Mouse (Mus musculus): Measurements from ENCODE around the gene Itfg1.
"Not testable (repeated sequence)": the region's sequence is repeated elsewhere in the genome, so short reads cannot be mapped to it uniquely, and the experiment has no call there.

Gene Itfg1

DNA sequence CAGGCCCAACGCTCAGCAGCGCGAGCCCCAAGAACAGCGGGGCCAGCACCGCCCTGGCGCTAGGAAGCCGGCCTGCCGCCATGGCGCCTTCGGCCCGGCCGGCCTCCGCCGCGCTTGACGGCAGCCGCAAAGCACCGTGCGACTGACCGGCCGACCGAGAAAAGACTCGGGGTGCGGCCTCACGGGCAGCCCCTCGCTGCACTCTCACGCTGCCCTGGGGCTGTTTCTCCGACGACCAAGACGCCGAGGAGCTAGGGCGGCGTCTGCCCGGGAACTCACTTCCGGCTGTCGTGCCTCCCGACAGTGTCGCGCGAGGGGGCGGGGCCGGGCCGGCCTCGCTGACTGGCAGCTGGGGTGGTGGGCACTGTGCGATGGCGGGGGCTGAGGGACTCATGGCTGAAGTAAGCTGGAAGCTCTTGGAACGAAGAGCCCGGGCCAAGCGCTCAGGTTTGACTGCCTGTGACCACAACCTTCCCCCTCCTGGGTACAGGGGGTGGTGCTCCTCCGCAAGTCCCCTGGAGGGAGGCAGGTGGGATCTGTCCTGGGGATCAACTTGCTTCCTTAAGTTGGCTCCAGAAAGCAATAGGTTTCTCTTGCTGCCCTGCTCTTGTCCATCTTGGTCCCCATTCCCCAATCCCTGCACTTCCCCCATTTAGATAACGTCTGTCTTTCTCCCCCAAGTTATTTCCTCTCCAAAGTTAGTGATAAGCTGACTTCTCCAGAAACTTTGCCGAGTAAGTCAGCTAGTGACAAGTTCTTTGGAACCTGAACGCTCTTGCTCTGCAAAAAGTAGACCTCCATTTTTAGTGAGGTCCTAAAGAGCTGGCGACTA, at the start of gene Itfg1, which contains the start of gene Phkb:
Gene Itfg1 (minus strand): TSS at position 265 of the 832 bp plus-strand sequence.
Gene Phkb (plus strand): TSS at position 303 of the 832 bp plus-strand sequence.
- in situ Hi-C loops (cut with MboI, MseI), result loop anchor here (25.0 kb wide), 1 partner anchor 1046 kb away; the partner anchor contains the start of gene N4bp1

DNA sequence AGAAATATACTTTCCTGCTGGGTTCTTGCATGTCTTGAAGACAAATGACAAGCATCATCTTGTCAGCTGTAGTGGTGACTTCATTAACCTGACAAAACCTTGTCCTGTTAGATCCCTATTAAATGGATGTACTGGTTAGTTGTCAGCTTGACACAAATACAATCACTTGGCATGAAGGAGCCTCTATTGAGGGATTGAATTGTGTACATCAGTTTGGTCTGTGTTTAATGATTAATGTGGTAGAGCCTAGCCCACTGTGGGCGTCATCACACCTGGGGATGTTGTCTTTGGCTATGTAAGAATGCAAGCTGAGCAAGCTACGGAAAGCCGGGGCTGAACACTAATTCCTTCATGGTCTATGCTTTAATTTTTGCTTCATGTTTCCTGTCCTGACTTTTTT, 44.1 kb upstream of the Itfg1 start:
- in situ Hi-C loops (cut with MboI, MseI), result no loop called here

DNA sequence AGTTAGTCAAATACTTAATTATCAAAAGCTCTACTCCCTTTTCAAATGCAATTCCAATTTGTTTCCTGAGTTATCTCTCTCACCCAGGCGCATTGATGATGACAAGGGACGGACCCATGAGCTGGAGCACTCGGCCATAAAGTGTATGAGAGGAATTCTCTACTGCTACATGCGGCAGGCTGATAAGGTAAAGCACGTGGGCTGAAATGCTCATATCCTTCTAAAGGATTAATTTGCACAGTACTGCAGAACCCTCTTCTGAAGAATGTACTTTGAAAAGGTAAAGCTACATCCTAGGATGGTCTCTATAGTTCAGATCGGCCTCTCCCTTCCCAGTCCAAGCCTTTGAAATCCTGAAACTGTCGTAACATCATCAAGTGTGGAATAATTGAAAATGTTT, 38.9 kb upstream of the Itfg1 start:
- in situ Hi-C loops (cut with MboI, MseI), result no loop called here

DNA sequence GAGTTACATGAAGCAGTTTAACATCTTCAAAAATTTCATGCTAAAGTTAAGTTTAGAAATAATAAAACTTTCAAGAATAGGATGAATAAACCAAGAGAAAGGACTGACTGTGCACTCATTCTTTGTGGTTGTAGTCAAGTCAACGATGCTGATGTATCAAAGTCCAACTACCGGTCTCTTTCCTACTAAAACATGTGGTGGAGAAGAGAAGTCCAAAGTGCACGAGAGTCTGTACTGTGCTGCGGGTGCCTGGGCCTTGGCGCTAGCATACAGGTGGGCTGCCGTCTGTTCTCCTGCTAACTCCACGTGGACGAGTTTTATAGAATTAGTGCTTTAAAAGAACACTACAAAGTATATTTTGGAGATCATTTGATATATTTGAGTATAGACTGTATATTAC, 37.3 kb upstream of the Itfg1 start:
- in situ Hi-C loops (cut with MboI, MseI), result no loop called here

DNA sequence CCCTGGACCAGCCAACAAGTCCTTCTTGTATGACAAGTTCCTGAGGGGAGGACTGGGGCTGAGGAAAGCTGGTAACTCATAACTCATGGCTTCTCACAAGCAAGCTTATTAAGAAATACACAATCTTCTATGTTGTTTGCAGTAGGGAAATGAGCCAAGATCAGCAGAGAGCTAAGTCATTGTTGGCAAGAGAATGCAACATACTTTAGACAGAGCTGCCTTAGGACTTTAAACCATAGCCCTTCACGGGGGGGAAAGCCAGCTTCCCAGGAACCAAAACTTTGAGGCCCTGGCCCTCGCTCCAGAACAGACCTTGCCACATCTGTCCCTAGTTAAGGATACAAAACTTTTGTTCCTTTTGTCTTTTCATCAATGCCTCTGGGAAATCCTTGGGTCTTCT, 30.9 kb upstream of the Itfg1 start:
- in situ Hi-C loops (cut with MboI, MseI), result no loop called here

DNA sequence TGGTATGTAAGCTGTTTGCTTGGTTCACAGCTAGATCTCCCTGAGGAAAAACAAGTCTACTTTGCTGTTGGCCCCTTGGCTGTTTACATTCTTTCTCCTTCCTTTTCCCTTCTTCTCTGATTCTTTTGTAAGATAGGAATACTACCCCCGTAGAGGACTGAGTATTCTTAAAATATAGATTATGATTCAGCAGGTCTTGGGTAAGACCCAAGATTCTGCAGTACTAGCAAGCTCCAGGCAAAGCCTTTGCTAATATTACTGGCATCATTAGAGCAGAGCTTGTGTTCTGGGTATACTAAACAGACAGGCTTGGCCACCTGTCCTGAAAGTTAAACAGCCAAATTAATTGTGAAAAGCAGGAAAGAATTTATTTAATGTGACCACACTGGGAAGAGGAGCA, 21.7 kb upstream of the Itfg1 start:
- in situ Hi-C loops (cut with MboI, MseI), result no loop called here

DNA sequence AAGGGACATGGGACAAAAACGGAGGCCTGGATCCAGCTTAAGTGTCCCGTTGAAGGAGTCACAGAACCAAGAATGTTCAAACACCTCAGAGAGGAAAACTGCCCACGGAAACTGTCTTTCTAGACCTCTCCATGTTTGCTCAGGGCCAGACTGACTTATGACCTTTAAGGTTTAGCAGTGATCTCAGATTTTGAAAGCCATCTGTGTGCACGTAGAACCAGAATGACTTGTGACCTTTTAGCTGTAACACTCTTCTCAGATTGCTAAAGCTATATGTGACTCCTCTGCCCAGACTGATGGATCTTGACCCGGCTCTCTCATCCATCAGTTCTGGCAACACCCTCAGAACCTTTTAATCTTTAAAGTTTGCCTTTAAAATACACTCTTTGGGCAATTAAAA, 19.9 kb upstream of the Itfg1 start:
- in situ Hi-C loops (cut with MboI, MseI), result no loop called here

DNA sequence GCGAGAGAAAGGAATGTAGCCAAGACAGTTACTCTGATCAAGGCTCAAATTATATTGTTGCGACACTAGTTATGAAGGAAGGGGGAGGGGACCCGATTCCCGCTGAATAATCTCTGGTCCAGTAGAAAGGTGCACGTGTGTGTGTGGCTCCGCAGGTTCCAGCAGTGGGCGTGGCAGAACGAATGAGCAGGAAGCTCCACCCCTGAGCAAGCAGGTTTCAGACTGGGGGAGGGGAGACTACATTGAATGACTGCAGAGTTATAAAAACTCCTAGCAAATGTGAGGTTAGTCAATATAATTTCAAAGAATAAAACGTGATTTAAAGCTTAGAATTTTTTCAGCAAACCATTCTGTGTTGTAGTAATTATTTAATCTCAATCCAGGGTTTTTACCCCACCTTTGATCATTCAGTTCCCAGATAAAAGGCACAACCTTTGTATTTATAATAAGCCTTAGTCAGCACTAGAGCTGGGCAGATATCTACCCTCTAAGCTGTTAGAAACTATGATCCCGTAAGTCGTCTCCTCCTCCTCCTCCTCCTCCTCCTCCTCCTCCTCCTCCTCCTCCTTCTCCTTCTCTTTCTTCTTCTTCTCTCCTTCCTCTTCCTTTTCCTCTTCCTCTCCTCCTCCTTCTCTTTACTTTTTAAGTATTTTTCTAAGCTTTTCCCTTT, 16.6 kb upstream of the Itfg1 start:
- in situ Hi-C loops (cut with MboI, MseI), result not testable (repeated sequence)

DNA sequence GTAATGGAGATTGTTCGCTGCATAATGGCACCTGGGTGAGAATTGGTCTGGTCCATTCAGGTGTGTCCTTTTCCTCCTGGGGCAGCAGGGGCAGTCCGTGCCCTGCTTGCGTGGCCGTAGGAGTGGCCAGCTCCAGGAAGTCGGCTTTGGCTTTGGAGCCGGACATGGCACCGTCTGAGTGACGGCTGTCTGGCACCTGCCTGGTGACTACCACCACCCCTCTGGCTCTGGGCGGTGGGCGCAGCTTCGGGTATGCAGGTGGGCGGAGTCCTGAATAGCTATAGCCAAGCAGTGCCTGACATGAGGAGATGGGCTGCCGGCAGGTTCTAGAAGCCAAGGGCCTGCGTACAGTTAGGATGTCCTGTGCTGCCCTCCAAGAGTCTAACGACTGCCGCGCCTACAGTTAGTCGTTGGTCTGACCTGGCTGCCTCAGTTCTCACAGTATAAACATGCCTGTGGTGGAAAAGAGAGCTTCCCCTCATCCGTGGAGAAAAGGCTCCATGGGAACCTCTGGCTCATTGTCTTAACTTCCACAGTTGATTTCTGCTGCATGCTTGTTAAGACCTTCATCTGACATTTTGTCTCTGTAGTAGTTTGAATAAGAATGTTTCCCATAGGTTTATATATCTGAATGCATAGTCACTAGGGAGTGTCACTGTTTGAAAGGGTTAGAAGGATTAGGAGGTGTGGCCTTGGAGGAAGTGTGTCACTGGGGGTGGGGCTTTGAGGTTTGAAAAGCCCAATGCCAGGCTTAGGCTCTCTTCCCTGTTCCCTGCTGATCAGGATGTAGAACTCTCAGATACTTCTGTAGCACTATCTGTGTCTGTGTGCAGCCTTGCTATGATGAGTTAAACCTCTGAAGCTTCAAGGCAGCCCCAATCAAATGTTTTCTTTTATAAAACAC, 13.8 kb upstream of the Itfg1 start:
- in situ Hi-C loops (cut with MboI, MseI), result no loop called here

DNA sequence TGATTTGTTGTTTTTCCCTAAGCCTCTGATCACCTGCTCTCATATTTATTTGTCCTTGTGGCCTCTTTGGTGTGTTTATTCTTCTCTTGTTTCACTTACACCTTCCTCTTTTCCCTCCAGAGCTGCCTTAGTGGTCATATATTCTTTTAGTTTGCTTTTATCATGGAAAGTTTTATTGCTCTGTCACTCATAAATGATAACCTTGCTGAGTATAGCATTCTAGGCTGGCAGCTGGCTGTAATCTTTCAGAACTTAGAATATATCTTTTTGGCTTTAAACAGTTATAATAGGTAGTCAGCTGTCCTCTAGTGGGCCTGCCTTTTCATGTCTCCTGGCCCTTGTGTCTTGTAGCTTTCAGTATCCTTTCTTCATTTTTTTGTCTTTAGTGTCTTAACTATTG, 5.2 kb upstream of the Itfg1 start:
- in situ Hi-C loops (cut with MboI, MseI), result loop anchor here (25.0 kb wide), 1 partner anchor 1041 kb away; the partner anchor contains the start of gene N4bp1

DNA sequence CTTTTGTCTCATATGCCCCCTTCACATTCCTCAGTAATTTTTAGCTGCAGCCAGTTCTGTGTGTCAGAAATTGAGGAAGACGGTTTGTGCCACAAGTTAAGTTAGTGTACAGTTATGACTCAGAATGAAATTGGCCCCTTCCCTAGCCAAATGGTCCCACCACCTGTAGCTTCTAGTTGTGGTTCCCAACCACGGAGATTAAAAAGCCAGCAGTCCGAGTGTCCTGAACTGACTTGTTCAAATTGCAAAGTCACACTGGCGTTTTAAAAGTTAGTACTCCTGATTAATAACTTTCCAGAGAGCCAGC, 721 bp upstream of the Itfg1 start:
- in situ Hi-C loops (cut with MboI, MseI), result loop anchor here (25.0 kb wide), 1 partner anchor 1046 kb away; the partner anchor contains the start of gene N4bp1

DNA sequence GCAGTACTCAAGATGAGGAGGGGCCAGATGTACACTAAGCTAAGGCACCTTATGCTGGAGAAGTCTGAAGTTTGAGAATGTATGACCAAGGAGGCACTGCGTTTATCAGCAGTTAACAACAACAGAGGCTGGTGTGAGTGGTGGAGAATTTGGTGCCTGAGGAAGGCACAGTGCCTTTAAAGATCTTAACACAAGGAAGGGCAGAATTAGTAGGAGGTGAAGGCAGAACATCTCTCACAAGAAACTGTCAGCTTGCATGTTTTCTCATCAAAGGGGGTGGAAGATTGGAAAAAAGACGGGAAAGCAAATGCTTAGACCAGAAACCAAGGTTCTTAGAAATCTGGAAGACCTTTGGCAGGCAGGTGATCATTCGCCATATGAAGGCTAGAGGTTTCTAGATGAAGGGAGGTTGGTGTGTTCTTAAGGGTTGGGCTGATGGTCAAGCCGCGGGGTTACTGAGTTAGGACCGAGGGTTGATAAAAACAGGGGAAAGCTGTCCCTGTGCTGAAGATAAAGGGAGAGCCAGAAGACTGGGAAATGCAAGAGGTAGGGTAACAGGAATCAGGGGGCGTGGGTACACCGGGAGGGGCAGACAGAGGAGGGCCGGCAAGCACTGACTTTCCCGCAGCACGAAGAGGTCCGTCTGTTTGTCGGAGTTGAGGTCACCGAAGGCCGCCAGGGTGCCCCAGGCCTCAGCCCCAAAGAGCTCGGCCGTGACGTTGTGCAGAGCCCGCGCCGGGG, 635 bp downstream of the Itfg1 start:
- in situ Hi-C loops (cut with MboI, MseI), result loop anchor here (25.0 kb wide), 1 partner anchor 1047 kb away; the partner anchor contains the start of gene N4bp1

DNA sequence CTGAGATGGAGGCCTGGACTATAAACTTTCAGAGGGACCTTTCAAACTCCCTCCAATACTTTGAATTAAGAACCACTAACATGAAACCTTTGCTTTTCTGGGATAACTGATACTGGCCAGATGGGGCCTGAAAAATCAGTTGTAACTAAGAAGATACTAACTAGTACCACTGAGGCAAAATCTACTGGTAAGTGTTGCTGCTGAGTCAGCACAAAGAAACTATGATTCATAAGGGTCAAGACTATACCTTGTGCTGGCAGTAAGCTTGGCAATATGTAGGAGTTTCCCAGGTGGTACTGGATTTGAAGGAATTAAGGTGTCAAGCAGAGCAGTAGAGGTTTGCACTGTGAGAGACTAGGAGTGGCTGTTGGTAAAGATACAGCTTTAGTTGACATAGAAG, 27.1 kb downstream of the Itfg1 start:
- in situ Hi-C loops (cut with MboI, MseI), result loop anchor here (10.0 kb wide), 1 partner anchor 651 kb away; no protein-coding TSS in a partner anchor

DNA sequence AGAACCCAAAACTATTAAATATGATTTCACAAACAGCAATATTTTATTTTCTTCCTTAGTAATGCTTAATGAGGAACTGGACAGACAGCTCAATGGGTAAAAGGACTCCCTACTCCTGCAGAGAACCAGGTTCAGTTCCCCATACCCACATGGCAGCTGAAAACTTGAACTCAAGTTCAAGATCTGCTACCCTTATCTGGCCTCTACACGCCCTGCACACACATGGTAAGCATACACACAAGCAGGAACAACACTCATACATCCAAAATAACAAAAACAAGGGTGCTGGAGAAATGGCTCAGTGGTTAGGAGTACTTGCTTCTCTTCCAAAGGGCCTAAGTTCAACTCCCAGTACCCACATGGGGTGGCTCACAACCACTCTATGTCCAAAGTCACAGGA, 39.3 kb downstream of the Itfg1 start:
- in situ Hi-C loops (cut with MboI, MseI), result no loop called here

DNA sequence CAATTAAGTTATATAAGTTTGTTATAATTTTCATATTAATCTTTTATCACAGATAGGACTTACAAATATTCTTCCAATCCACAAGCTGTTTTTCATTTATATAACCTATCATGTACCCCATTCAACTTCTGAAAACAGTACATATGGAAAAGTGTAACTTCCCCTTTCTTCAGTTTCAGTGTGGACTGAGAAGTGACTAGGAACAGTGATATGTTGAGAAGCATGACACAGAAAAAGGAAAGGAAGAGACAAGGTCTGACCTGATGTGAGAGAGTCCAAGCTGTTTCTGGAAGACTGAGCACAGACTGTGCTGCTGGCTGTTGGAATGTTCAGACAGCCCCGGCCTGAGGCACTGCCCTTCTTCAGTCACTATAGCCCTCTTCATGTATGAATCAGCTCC, 40.6 kb downstream of the Itfg1 start:
- in situ Hi-C loops (cut with MboI, MseI), result no loop called here

DNA sequence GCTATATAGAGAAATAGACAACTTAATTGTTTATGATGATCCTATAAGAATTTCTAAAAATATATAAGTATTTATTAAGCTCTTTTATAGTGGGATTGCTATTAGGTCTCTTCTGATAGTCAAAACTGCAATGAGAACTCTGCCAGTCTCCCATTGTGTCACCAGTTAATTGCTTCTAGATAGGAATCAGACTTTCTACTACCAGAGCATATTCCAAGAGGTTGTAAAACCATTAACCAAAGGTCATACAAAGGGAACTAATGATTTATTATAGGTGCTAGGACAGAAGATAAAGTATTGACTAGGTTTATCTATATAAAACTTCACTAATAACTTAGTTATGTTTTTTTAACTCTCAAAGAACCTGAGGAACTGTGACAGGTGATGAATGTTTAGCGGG, 44.3 kb downstream of the Itfg1 start:
- in situ Hi-C loops (cut with MboI, MseI), result not testable (repeated sequence)

DNA sequence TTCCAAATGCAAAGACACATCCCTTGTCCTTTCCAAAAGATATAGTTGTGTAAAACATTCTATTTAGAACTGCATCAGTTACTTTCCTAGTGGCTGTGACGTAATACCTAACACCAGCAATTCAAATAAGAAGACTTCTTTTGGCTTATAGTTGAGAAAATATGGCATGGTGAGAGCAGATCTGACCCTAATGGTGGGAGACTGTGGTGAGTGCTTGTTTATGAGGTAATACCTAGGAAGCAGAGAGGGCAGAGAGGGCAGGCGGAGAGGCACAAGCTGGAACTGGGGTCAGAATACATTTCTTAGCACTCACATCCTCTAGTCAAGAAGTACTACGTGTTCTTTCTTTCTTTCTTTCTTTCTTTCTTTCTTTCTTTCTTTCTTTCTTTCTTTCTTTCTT, 52.4 kb downstream of the Itfg1 start:
- in situ Hi-C loops (cut with MboI, MseI), result no loop called here

DNA sequence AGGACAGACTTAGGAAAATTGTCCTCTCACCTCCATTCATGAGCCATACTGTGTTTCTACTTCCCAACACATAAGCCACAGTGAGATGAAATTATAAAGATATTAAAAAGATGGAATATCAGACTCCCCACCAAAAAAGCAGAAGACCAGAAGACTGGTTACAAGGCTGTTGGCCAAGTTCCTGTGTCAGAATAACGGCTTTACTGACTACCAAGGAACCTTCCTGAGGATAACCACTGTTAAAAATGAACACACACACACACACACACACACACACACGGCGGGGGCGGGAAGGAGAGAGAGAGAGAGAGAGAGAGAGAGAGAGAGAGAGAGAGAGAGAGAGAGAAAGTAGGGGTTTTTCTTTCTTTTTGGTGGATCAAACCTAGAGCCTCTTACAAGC, 52.8 kb downstream of the Itfg1 start:
- in situ Hi-C loops (cut with MboI, MseI), result no loop called here

DNA sequence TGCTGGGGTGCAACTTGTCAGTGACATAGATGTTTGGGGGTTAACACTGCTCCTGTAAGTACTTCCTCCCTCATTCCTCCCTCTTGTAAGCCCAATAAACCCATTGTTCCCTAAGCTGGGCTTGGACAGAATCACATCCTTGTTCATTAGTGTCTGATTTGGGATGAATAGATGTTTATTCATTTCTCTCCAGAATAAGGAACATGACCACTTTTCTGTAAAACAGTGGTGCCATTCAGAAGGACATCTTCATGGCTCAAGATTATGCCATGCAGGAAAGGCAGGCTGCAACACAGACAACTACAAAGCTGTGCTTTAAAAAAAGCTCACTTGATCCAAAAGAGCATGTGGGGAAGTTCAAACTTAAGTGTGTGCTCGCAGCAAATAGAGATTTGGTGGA, 55.2 kb downstream of the Itfg1 start:
- in situ Hi-C loops (cut with MboI, MseI), result no loop called here

DNA sequence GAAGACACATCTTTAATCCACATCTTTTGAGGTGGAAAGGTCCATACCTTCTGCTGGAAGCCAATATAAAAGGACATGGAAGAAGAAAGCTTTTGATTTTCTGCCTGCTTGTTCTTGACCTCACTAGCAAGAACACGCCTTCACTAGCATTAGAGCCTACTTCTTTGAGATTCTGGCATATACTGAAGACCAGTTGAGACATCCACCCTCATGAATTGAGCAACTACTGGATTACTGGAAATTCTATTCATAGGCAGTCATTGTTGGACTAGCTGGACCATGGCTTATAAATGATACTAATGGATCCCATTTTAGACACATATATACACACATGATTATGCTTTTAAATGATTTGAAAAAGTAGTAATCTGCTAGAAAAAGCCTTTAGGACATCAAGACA, 56.9 kb downstream of the Itfg1 start:
- in situ Hi-C loops (cut with MboI, MseI), result no loop called here

DNA sequence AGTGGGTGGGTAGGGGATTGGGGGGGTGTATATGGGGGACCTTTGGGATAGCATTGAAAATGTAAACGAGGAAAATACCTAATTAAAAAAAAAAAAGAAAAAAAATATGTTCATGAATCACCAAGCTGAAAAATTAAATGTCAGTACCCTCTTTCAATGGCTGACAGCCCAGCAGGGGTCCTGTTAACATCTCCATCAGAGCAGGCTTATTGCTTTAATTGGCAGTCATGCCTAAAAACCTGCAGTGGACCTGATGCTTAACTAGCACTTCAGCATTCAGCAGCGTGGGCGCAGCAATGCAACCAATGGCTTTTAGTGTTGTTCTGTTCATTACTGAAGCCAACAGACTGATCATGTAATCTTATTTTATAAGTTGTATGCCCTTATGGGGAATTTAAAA, 60.6 kb downstream of the Itfg1 start:
- in situ Hi-C loops (cut with MboI, MseI), result no loop called here
